Mouse (Mus musculus): ENCODE results near the gene Mt3.

- no peak for TF ChIP-seq CTCF (IDR thresholded peaks at IDR 0.05; ENCODE audit: low read depth, low read length)
- TF ChIP-seq POLR2A (IDR thresholded peaks at IDR 0.05; ENCODE audit: borderline replicate concordance, low read depth, low read length), result no peak
These were observed 33.5 kb upstream of the Mt3 start for GRCm38 (mm10) chr8:94118776-94119430.

All from bone marrow macrophage, adult 2 months (primary cell).